Mouse (Mus musculus): ENCODE data around the gene Fcor. TPM values are rescaled to one million over a fixed set of nuclear protein-coding genes. Genes with fewer than 3 reads are reported as not detected.

The Fcor gene
- total and polyA plus RNA-seq, 3 experiments, result 18.3 to 69.8 (median 59.0) TPM

DNA sequence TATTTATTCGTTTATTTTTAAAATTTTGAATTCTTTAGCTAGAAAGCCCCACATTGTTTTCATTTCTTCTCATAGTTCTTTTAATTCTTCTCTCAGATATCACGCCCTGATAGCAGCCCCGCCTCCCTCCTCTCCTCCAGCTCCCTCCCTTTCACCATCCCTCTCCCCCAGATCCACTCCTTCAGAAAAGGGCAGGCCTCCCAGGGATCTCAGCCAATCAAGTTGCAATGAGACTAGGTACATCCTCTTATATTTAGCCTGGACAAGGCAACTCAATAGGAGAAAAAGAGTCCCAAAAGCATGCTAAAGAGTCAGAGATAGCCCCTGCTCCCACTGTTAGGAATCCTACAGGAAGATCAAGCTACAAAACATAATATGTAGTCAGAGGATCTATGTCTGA lies 2.5 kb upstream of the Fcor start:
- DNase-seq, result no peak

DNA sequence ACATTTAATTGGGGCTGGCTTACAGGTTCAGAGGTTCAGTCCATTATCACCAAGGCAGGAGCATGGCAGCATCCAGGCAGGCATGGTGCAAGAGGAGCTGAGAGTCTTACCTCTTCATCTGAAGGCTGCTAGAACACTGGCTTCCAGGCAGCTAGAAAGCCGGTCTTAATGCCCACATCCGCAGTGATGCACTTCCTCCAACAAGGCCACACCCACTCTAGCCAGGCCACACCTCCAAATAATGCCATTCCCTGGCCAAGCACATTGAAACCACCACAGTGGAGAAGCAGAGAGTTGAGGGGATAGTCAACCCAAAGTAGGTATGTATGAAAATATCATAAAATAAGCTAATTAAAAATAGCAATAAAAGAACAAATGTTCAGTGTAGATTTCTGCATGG lies 1.8 kb downstream of the Fcor start:
- DNase-seq, result no peak

DNA sequence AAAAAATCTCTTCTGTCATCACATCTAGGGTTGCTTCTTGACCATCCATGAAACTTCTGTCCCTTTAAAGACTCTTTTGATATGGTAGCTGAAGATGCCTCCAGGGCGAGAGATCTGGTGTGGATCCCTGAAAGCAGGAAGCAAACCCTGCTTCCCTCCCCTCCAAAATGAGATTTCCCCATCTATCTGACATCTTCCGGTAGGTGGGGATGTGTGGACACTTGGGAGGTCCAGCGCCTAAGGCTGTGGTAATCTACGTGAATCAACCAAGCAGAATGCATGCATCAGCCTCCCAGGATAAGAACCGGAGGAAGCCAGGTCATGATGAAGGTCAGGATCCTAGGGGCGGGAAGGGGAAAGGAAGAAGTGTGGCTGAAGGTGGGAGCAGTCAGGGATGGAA lies 6.7 kb downstream of the Fcor start, which contains the start of gene Mcemp1:
TSS of gene Mcemp1 (plus strand) at position 248 of the 400 bp plus-strand sequence.
- DNase-seq, result no peak

DNA sequence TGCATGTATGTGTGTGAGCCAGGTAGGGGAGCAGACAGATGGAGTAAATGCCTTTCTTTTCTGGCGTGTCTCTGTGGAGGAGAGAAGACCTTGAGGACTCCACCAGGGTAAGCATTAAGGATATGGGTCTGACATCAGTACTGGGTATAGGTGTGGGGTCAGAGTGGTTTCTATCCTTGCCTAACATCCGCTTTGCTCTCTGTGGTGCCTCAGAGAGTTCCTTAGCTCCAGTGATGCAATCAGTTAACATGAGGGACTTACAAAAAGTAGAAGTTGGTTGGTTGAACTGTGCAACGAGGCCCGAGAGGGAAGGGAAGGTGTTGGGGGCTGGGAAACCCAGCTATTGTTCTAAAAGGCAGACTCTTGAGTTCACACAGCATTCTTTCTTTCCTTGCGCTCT lies 7.8 kb downstream of the Fcor start:
- no peak for DNase-seq

DNA sequence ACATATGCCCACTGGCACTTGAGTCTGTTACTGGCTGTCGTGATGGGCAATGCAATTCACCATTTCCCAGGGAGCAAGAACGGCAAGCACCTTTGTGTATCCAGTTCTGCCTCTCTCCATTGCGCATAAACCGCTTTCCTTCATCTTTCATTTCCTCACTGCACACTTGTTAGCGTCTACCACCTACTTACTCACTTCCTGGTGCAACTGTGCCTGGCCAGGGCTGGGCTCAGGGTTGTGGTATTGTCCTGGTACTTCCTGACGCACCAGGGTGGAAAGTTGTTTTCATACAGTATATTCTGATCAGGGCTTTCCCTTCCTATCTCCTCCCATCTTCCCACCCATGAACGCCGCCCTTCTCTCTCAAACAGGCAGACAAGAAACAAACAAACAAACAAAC lies 11.3 kb downstream of the Fcor start:
- DNase-seq, result no peak

DNA sequence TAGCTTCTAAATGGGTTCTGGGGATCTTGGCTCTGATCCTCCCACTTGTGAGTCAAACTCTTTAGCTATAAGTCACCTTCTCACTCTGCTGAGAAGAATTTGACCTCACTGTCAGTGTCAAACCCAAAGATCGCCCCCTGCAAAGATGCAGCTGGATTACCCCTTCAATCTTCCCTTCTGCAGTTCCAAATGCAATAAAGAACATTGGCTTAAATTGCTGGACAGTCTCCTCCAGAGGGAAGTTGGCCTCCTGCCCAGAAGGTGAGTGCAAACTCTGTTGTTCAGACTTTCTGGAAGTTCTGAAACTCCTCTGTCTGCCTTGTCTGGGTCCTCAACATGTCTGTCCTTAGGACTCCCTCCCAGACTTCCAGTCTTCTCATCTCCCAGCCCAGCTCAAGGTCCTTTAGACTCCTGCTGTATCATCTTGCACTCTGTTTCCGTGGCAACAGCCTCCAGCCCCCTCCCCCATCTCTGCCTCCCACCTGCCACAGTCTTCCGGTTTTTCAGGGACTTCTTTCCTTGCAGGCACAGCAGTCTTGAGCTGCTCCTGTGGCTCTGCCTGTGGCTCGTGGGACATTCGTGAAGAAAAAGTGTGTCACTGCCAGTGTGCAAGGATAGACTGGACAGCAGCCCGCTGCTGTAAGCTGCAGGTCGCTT lies 15.3 kb downstream of the Fcor start:
- DNase-seq, result no peak

DNA sequence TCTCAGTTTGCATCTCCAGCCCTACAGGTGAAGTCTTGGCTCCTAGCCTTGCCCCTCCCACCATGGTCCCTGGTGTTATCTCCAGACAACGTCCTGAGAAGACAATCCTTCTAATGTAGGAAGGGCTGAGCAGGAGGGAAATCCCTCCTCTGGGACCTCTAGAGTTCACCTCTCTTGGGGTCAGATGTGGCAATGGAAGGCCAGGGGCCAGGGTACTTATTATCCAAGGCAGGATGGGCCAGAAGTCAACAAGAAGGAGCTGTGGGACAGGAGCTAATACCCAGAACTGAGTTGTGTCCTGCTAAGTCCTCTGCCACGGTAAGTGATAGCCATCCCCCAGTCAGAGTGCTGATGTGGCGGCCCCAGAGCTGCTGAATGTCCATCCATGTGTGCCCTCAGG lies 16.6 kb downstream of the Fcor start, which contains the start of gene Retn:
TSS of gene Retn (plus strand) at position 245 of the 400 bp plus-strand sequence.
- peak; percentile 37 for DNase-seq

DNA sequence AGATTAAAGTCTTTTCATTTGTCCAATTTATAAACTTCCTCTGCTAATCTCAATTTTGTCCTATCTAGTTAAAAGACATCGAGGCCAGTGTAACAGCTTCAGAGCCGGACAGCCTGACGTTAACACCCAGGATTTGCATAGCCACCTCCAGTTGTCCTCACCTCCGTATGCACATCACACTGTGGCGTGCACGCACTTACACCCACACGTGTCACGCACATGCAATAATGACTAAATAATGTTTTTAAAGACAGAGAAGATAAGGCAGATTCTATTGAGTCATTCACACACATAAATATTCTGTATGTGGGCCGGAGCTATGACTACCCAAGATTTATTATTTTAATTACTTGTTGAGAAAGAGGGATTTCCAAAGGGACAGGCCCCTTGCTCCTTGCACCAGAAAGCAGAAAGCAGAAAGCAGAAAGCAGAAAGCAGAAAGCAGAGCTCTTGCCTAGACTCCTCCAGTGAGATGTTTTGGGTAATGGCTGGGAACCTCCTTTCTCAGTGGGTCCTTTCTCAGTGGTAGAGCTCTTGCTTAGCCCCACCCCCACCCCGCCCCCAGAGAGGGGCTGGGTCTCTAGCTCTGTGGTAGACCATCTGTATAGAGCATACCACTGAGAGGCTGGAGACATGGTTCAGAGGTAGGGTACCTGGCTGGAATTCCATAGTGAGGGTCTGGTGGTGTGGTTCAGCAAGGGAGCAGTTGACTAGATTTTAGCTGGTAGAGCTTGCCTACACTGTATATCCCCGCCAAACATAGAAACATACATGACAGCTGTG lies 17.2 kb downstream of the Fcor start:
- no peak for DNase-seq

DNA sequence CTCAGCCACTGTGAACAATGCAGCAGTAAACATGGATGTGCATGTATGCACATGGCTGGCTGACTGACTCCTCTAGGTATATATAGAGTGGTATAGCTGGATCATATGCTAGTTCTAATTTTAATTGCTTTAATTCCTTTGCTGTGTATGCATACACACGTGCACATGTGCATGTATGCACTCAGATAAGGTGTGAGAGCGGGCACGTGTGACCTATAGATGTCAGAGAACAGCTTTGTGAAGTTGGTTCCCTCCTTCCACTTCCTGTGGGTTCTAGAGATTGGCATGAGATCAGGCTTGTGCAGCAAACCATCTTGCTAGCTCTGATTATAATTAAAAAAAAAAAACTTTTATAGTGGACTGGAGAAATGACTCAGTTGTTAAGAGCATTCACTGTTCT lies 19.3 kb downstream of the Fcor start:
- no peak for DNase-seq

DNA sequence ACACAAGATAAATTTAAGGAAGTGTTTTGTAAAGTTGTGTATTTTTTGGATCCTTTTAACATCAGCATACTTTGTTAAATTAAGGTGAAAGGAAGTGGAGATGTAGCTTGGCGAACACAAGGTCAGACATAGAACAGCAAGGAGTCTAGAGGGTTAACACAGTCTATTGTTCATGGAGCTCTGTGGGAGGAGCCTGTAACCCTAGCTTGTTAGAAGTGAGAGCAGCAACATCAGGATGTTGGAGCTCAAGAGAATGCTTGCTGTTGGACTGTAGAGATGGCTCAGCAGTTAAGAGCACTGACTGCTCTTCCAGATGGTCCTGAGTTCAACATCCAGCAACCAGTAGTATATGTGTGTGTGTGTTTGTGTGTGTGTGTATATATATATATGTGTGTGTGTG lies 23.2 kb downstream of the Fcor start:
- DNase-seq, result no peak

DNA sequence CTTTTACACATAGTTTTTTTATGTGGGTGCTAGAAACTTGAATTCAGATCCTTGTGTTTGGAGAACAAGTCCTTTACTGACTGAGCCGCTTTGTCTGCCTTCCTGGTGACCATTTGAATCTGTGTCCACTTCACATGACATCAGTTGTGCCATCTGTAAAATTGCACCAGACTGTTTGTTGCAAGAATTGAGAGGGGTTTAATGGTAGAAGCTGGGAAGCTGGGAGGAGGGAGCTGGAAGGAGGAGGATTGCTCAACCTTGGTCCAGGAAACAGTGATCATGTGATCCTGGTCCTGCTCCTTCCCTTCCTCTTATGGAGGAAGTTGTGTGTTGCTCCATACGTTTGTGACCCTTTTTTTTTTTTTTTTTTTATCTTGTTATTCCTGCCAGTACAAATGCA lies 23.9 kb downstream of the Fcor start:
- DNase-seq, result no peak

DNA sequence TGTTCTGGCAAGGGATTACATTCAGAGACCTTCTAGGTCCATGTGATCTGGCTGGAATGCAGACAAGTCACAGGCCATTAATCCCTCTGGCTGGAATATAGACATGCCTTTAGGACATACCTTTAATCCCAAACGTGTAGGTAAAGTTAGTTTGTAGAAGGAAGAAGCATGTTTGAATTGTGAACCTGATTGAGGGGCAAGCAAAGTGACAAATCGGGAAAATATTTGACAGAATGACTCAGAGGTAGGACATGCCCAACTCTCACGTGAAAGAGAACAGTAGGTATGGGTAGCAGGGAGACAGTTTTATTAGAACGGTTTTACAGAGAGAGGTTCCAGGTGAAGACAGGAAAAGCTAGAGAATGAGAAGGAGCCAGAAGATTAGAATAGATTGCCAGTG lies 24.6 kb downstream of the Fcor start:
- DNase-seq, result no peak

DNA sequence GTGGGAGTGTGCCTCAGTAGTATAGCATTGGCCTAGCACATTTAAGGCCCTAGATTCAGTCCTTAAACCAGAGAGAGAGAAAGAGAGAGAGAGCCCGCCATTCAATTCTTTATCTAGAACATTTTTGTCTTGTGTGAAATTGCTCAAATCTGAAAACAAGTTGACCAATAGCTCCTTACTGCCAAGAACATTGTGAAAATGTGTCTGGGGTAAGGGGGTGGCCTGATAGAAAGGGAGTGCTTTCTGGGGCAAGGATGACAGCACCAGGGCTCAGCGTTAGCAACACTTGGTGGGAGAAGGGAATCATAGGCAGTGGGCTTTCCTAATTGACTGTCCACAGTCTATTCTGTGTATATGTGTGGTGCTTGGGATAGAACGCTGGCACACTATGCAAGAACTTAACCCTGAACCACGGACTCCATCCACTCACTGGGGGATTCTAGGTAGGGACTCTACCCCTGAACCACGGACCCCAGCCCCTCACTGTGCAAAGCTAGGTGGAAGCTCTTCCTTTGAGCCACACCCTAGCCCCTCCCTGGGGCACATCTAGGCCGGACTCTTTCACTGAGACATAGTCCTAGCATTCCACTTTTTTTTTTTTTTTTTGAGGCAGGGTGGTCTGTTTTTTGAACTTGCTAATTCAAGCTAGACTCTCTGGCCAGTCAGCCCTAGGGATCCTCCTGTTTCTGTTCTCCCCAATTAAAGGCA lies 25.2 kb downstream of the Fcor start:
- peak; percentile 35 for DNase-seq

DNA sequence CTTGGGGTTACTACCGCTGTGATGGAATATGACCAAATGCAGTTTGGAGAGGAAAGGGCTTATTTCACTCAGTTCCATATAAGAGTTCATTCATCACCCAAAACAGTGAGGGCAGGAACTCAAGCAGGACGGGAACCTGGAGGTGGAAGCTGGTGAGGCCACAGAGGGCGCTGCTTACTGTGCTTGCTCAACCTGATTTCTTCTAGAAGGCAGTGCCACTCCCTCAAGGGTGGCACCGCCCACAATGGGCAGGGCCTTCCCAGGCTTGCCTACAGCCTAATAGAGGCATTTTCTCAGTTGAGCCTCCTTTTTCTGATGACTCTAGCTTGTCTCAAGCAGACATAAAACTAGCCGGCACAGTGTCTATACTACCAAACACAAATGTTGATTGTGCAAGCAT lies 26.4 kb downstream of the Fcor start:
- DNase-seq, result peak; percentile 74

DNA sequence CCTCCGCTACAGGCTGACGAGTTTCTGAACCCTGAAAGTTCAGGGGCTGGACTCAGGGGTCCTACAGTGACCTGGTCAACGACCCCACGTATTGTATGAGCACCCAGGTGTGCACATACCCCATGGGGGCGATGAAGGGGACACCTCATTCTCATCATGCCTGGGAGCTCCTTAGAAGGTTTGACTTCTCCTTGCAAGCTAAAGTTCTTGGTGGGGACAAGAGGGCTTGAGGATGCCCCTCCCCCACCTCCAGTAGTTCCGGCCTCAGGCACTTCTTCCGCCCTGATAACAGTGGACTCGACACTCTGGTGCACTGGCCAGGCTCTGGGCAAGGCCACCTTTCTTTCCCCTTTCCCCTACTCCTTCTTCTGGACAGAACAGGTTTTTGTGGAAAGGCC lies 40.7 kb downstream of the Fcor start:
- DNase-seq, result no peak

DNA sequence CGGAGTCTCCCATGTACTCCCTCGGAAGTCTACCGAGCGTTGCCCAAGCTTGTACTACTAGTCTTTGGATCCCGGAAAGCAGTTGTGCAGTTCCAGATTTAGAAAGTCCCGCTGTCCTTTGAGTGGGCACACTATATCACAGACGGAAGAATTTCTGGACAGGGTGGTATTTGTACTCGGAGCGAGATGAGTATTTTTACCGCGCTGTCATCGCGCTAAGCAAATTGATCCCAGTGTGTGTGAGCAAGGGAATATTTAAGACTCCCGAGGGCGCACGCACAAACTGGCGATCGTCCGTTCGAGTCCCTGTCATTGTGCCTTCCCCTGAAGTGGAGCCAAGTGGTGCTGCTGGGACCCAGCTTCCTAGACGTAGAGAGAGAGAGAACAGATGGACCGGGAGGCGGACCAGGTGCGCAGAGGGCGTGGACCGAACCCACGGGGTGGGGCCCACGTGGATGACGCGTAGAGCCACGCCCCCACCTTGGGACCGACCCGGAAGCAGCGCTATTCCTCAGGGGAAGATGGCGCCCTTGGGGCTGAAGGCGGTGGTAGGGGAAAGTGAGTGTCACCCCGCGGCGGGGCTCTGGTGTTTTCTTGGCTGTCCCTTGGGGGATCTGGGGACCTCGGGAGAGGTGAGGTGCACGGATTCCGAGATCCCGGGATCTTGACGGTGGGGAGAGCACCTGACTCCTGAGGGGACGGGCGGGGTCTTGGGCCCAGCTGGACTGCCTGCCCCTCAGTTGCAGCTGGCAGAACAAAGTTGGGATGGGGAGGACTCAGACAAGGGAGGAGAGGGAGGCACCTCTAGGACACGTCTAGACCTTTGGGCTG lies 41.3 kb downstream of the Fcor start, which contains the start of gene Stxbp2:
TSS of gene Stxbp2 (plus strand) at position 309 of the 831 bp plus-strand sequence.
- peak; percentile 86 for DNase-seq

DNA sequence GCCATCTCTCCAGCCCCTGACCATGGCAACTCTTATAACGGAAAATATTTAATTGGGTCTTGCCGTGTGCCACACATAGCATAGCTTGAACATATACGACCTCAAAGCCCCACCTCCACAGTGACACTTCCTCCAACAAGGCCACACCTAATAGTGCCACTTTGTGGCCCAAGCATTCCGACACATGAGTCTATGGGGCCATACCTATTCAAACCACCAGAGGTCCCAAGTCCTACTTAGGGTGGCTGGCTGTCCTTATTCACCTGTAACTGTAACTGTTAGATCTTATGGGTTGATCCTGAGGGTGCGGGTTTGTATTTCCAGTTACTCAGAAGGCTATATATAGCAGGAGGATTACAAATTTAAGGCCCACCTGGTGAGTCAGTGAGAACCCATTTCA lies 44.1 kb downstream of the Fcor start:
- DNase-seq, result no peak

DNA sequence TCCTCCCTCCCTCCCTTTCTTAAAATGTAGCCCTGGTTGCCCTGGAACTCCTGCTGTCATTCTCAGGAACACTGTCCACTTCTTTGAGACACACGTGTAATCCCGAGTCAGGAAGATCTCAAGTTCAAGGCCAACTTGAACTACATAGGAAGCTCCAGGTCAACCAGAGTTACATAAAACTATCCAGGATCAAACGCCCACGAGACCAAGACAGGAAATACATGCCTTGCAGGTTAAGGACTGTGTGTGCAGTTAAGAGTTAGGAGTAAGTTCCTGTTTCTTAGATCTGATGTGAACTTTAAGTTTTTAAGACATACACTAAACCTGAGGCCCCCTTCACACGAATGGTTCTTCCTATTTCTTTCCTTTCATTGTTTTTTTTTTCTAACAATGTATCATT lies 45.2 kb downstream of the Fcor start:
- no peak for DNase-seq

DNA sequence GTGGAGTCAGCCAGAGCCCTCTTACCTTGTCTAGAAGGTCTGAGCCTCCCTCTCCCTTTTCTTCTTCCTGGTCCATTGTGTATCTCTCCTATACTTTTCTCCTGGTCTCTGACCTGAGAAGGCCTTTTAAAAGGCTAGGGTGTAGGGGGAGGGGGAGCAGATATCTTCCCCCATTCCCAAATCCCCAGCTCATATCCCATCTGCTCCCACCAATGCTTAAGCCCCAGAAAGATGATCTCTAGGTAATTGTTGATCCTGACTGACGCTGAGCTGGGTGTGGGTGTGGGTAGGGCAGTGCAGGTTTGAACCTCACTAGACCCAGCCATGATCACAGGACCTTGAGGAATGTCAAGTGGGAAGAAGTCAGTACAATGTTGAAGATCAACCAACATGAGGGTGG lies 46.7 kb downstream of the Fcor start, which contains the start of gene Pcp2:
TSS of gene Pcp2 (minus strand) at position 101 of the 400 bp plus-strand sequence.
- no peak for DNase-seq

DNA sequence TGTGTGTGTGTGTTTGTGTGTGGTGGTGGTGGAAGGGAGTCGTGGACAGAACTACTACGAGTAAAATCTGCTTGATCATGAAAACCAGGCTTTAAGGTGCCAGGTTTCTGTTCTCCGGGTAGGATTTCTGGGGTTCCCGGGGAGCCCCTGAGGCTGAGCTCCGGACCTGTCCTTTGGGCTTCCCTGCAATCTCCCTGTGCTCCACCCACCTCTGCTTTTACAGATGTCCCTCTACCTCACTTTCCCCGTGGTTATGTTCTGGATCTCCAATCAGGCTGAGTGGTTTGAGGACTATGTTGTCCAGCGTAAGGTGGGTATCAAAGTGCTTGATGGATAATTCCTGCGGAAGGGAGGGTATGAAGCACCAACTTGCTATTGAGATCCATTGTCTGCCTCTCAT lies 50.0 kb downstream of the Fcor start:
- no peak for DNase-seq

DNA sequence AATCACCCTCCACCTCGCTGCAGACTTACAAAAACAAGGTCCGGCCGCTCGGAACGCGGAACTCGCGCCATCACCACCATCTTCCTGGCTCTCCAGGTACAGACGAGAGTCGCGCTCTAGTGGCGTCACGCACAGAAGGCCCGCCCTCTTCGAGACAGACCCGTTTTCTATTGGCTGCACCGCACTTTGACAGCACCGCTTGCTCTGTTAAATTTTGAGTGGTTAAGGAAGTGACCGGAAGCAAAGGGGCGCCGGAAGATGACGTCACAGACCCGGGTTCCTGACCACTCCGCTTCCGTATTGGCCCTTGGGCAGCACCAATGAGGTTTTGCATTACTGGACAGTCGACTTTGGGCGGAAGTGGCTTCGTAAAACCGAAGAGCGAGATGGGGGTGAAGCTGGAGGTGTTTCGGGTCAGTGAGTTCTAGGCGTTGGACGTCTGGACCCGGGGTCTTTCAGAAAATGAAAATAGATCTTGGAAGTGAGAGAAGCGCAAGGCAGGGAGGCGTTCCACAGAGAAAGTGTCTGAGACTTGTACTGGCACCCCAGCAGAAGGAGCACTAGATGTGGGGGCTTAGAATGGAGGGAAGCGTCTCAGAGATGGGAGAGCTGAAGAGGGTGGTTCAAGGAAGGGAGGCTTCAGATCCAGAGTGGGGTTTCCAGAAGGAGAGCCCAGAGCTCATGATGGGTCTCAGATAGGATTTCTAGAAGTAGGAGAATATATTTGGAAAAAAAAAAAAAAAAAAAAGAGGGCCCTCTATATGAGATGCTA lies 50.8 kb downstream of the Fcor start, which contains the start of the genes Xab2 and Pet100:
TSS of gene Xab2 (minus strand) at position 118 of the 772 bp plus-strand sequence.
TSS of gene Pet100 (plus strand) at position 350 of the 772 bp plus-strand sequence.
- peak; percentile 99 for DNase-seq
